Mouse (Mus musculus) lung, embryonic 16.5 days (tissue): ENCODE data around the gene Pitpnm1. TPM values are rescaled to one million over a fixed set of nuclear protein-coding genes. Genes with fewer than 3 reads are reported as not detected.
A peak's percentile ranks its signal among the peaks of the same experiment; 100 is the strongest.

Experiments
- ATAC-seq: fragments of 200-750 bp; cut with Nextera tagmentation; 2 replicates; pipeline ENCODE4 v1.8.0; 2017; ENCODE audit warnings: low read depth, mild to moderate bottlenecking, moderate library complexity
- H3K27ac ChIP-seq: fragments of 300-500 bp; sonication (generic); 2 replicates; pipeline ENCODE4 v1.5.1; 2014; ENCODE audit warnings: mild to moderate bottlenecking, control low read depth, low read length
- H3K27me3 ChIP-seq: fragments of 300-500 bp; sonication (generic); 2 replicates; pipeline ENCODE4 v1.6.1; 2014; ENCODE audit warnings: low read depth, low read length, mixed read lengths; ENCODE audit not compliant: control insufficient read depth, insufficient read depth
- H3K36me3 ChIP-seq: fragments of 300-500 bp; sonication (generic); 2 replicates; pipeline ENCODE4 v1.6.1; 2014; ENCODE audit warnings: low read length; ENCODE audit not compliant: control insufficient read depth, insufficient read depth
- H3K4me1 ChIP-seq: fragments of 300-500 bp; sonication (generic); replicated peaks from 2 replicates; pipeline ENCODE4 v1.6.1; 2014; ENCODE audit warnings: low read length, mixed read lengths; ENCODE audit not compliant: control insufficient read depth, insufficient read depth
- H3K4me2 ChIP-seq: fragments of 300-500 bp; sonication (generic); 2 replicates; pipeline ENCODE4 v1.6.1; 2014; ENCODE audit warnings: low read depth, low read length, control low read depth
- H3K4me3 ChIP-seq: fragments of 300-500 bp; sonication (generic); 2 replicates; pipeline ENCODE4 v1.5.1; 2014; ENCODE audit warnings: mild to moderate bottlenecking, low read length, control low read depth
- H3K9ac ChIP-seq: fragments of 300-500 bp; sonication (generic); 2 replicates; pipeline ENCODE4 v1.6.1; 2014; ENCODE audit warnings: low read length, control low read depth
- H3K9me3 ChIP-seq: fragments of 300-500 bp; sonication (generic); 2 replicates; pipeline ENCODE4 v1.6.1; 2016; ENCODE audit warnings: low read length; ENCODE audit not compliant: control insufficient read depth
- whole genome bisulfite sequencing: fragments of 180-500 bp; shearing (Covaris S2); extraction: QIAGEN DNeasy Blood & Tissue Kit; methylation state at CpG from one replicate; pipeline ENCODE4 v1.1.7; 2014; 5-methylcytosine and 5-hydroxymethylcytosine counted together
- polyA plus RNA-seq: library from polyadenylated mRNA; unstranded; fragments of >200 nt; fragmentation: Nextera tagmentation; extraction: Ambion mirVana; gene quantifications from 2 replicates; pipeline ENCODE4 v1.2.1, GENCODE M21; 2015

Gene Pitpnm1
- polyA plus RNA-seq, 1 experiment from 2014 or later = 12.6 TPM

DNA sequence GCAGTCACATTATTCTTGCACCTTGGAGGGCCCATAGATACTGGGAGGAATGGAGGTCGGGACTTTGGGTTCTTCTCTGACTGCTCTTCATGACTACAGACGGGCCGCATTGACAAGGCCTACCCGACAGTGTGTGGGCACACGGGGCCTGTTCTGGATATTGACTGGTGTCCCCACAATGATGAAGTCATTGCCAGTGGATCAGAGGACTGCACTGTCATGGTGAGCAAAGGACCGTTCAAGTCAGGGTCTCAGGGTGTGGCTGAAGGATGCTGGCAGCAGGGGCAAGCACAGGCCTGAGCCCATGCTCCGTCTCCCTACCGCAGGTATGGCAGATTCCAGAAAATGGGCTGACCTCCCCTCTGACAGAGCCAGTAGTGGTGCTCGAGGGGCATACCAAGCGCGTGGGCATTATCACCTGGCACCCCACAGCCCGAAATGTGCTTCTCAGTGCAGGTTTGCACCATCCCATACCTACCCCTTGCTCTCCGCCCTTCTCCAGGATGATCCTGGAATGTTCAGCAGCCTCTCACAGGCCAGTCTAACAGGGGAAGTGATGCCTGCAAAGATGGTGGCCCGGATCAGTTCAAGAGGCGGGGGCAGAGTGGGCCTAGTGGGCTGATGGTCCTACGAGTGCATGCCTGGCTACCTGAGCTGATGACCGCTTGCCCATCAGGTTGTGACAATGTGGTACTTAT lies 50.1 kb downstream of the Pitpnm1 start:
- peaks cover 16% of the 10 kb centered on the region for H3K4me1 ChIP-seq
- ATAC-seq = no peak
- no peaks in the 10 kb centered on the region for H3K9me3 ChIP-seq
- no peak overlapping the region for H3K4me3 ChIP-seq
- no peak overlapping the region for H3K27ac ChIP-seq
- 92% methylated on average over 17 of the region's 17 CpGs for WGBS
- peaks cover 17% of the 10 kb centered on the region for H3K36me3 ChIP-seq
- H3K4me2 ChIP-seq = peak overlapping the region; percentile 80; the same call in 1 of the 2 replicates
- H3K9ac ChIP-seq = peak overlapping the region; percentile 95; the same call in 1 of the 2 replicates
- no peaks in the 10 kb centered on the region for H3K27me3 ChIP-seq

DNA sequence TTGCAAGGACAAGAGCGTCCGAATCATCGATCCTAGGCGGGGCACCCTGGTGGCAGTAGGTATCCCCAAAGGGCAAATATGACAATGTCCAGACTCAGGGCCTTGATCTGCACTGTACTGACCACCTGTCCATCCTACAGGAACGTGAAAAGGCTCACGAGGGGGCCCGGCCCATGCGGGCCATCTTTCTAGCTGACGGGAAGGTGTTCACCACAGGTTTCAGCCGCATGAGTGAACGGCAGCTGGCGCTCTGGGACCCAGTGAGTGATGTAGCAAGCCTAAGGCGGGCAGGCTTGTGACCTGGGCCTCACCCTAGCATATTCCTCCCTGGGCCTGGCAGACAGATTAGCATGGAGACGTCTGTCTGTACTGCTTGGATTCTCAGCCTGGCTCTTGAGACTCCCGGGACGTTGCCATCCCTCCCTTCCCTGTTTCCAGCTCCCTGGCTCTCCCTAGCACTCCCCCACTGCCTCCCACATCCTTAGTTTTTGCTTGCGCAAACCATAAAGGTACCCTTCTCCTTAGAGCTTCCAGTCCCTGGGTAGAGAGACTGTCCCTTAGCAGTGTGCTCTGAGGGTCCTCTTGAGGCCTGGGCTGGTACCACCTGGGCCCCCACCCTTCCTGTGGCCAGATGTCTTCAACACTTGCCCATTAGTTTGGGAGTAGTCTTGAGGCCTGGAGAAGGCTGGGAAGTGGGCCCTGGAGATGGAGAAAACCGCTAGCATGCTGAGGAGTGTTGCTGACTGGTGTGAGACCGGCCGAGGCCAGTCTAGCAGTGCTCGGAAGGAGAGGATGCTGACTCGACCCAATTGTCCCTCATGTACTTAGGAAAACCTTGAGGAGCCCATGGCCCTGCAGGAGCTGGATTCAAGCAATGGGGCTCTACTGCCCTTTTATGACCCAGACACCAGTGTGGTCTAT lies 51.0 kb downstream of the Pitpnm1 start:
- H3K27ac ChIP-seq = no peak overlapping the region
- no peaks in the 10 kb centered on the region for H3K9me3 ChIP-seq
- WGBS = 89% methylated on average over 22 of the region's 22 CpGs
- H3K9ac ChIP-seq = no peak overlapping the region
- no peak overlapping the region for H3K4me2 ChIP-seq
- H3K4me3 ChIP-seq = no peak overlapping the region
- peaks cover 17% of the 10 kb centered on the region for H3K36me3 ChIP-seq
- H3K27me3 ChIP-seq = no peaks in the 10 kb centered on the region
- no peak for ATAC-seq
- H3K4me1 ChIP-seq = peaks cover 16% of the 10 kb centered on the region

- H3K36me3 ChIP-seq = peaks cover 19% of the 10 kb centered on the region
- no peaks in the 10 kb centered on the region for H3K27me3 ChIP-seq
- H3K9me3 ChIP-seq = no peaks in the 10 kb centered on the region
- no peak overlapping the region for H3K4me3 ChIP-seq
- ATAC-seq = no peak
- H3K4me2 ChIP-seq = no peak overlapping the region
- 72% methylated on average over 5 of the region's 5 CpGs for WGBS
- H3K27ac ChIP-seq = no peak overlapping the region
- H3K9ac ChIP-seq = no peak overlapping the region
- peaks cover 16% of the 10 kb centered on the region for H3K4me1 ChIP-seq
Observed at GRCm38 (mm10) chr19:4151488-4151860, 51.7 kb downstream of the Pitpnm1 start.

DNA sequence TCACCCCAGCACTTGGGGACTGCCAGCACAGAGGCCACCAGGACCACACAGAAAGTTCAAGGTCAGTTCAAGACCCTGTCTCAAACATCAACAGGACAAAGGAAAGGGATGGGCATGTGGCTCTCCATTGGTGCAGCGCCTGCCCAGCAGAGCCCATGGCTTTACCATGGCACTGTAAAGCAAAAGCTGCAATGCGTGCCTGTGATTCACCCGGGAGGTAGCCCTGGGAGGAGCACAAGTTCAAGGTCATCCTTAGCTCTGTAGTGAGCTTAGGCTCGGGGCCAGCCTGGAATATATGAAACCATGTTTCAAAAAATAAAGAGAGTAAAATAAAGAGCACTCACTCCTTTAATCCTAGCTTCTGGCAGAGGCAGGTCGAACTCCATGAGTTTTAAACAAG lies 52.1 kb downstream of the Pitpnm1 start:
- Histone ChIP-seq H3K4me3 (no peak overlapping the region), H3K27ac (no peak overlapping the region), H3K9ac (no peak overlapping the region), H3K4me2 (no peak overlapping the region), H3K4me1 (peaks cover 16% of the 10 kb centered on the region), H3K9me3 (no peaks in the 10 kb centered on the region), H3K27me3 (no peaks in the 10 kb centered on the region), H3K36me3 (peaks cover 21% of the 10 kb centered on the region)
- 85% methylated on average over 5 of the region's 5 CpGs for WGBS
- no peak for ATAC-seq

- peaks cover 16% of the 10 kb centered on the region for H3K4me1 ChIP-seq
- no peak overlapping the region for H3K4me2 ChIP-seq
- H3K27ac ChIP-seq = no peak overlapping the region
- no peak overlapping the region for H3K9ac ChIP-seq
- WGBS = 82% methylated on average over 8 of the region's 8 CpGs
- H3K36me3 ChIP-seq = peaks cover 27% of the 10 kb centered on the region
- no peak overlapping the region for H3K4me3 ChIP-seq
- no peak for ATAC-seq
- H3K9me3 ChIP-seq = no peaks in the 10 kb centered on the region
- H3K27me3 ChIP-seq = no peaks in the 10 kb centered on the region
Observed at GRCm38 (mm10) chr19:4152445-4153231, 52.8 kb downstream of the Pitpnm1 start.

- Histone ChIP-seq H3K4me3 (no peak within 1 kb of the TSS), H3K27ac (no peak within 1 kb of the TSS), H3K27me3 (no peaks in the 10 kb centered on the region), H3K36me3 (peaks cover 33% of the 10 kb centered on the region), H3K4me1 (peaks cover 12% of the 10 kb centered on the region), H3K9me3 (no peaks in the 10 kb centered on the region), H3K4me2 (no peak within 1 kb of the TSS), H3K9ac (no peak within 1 kb of the TSS)
- 61% methylated on average over 11 of the region's 11 CpGs for WGBS
- no peak for ATAC-seq
Observed at GRCm38 (mm10) chr19:4153232-4153654, 53.4 kb downstream of the Pitpnm1 start, which contains the start of gene Ptprcap. Gene Ptprcap (plus strand): TSS chr19:4153604.

DNA sequence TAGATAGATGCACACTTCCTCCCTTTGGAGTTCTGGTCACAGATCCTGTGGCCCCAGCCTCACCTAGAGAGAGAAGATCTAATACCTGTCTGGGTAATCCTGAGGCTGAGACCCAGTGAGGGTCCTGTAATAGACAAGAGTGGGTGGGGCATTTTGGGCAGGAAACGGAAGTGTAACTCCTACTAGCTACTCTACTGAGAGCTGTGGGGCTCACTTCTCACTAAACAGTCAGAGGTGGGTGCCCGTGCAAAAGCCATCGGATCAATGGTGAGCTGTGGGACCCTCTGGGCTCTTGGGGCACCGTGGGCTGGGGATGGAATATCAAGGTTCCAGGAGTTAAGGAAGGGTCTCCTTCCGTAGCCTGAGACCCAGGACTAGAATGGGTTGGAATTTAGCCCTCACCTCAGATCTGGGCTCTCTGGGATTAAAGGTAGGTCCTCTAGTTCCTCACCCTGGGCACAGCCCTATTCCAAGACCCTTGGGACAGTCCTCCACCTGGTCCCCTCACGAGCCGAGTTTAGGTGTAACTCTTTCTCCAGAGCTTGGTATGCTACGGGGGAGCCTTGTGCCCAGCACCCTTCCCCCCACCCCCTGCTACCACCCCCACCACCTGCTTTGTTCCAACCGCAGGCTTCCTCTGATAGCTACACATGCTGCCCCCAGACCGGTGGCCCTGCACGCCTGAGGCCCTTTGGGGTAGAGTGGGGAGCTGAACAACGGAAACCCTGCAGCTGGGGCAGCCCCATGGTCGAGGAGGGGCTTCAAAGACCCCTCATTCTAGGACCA lies 54.8 kb downstream of the Pitpnm1 start:
- 67% methylated on average over 13 of the region's 13 CpGs for WGBS
- no peak for ATAC-seq
- no peak overlapping the region for H3K9ac ChIP-seq
- no peak overlapping the region for H3K4me3 ChIP-seq
- no peaks in the 10 kb centered on the region for H3K27me3 ChIP-seq
- peaks cover 37% of the 10 kb centered on the region for H3K36me3 ChIP-seq
- no peak overlapping the region for H3K4me2 ChIP-seq
- no peaks in the 10 kb centered on the region for H3K9me3 ChIP-seq
- peaks cover 4% of the 10 kb centered on the region for H3K4me1 ChIP-seq
- H3K27ac ChIP-seq = no peak overlapping the region

GRCm38 (mm10) chr19:4155223-4156072 lies 55.6 kb downstream of the Pitpnm1 start:
- no peak overlapping the region for H3K4me2 ChIP-seq
- no peak overlapping the region for H3K9ac ChIP-seq
- WGBS = 80% methylated on average over 6 of the region's 6 CpGs
- H3K9me3 ChIP-seq = no peaks in the 10 kb centered on the region
- no peaks in the 10 kb centered on the region for H3K27me3 ChIP-seq
- peaks cover 33% of the 10 kb centered on the region for H3K36me3 ChIP-seq
- no peak overlapping the region for H3K27ac ChIP-seq
- H3K4me1 ChIP-seq = no peaks in the 10 kb centered on the region
- no peak; the same call in 1 of the 2 replicates for ATAC-seq
- H3K4me3 ChIP-seq = no peak overlapping the region
